Mouse (Mus musculus) stomach, postnatal 0 days (tissue): ENCODE data around the gene Dnah10. TPM values are rescaled to one million over a fixed set of nuclear protein-coding genes. Genes with fewer than 3 reads are reported as not detected.

Experiments used
- ATAC-seq: fragments of 200-750 bp; cut with Nextera tagmentation; 2 replicates; pipeline ENCODE4 v1.8.0; 2017; ENCODE audit not compliant: low FRiP score, low TSS enrichment
- DNase-seq: peaks from one replicate; pipeline ENCODE4 v3.0.0-alpha.2; 2016; ENCODE audit warnings: low spot score
- H3K27ac ChIP-seq: fragments of 300-500 bp; sonication (generic); replicated peaks from 2 replicates; pipeline ENCODE4 v1.5.1; 2014; ENCODE audit warnings: mild to moderate bottlenecking, control low read depth
- H3K27me3 ChIP-seq: fragments of 300-500 bp; sonication (generic); 2 replicates; pipeline ENCODE4 v1.6.1; 2014; ENCODE audit warnings: low read length; ENCODE audit not compliant: control insufficient read depth, insufficient read depth
- H3K36me3 ChIP-seq: fragments of 300-500 bp; sonication (generic); 2 replicates; pipeline ENCODE4 v1.6.1; 2014; ENCODE audit warnings: low read length, mixed read lengths; ENCODE audit not compliant: control insufficient read depth, insufficient read depth
- H3K4me1 ChIP-seq: fragments of 300-500 bp; sonication (generic); replicated peaks from 2 replicates; pipeline ENCODE4 v1.6.1; 2014; ENCODE audit warnings: antibody characterized with exemption; ENCODE audit not compliant: control insufficient read depth, insufficient read depth
- H3K4me2 ChIP-seq: fragments of 300-500 bp; sonication (generic); replicated peaks from 2 replicates; pipeline ENCODE4 v1.6.1; 2014; ENCODE audit warnings: low read depth, mild to moderate bottlenecking, control low read depth, moderate library complexity
- H3K4me3 ChIP-seq: fragments of 300-500 bp; sonication (generic); 2 replicates; pipeline ENCODE4 v1.5.1; 2014; ENCODE audit warnings: low read depth, low read length, control low read depth
- H3K9ac ChIP-seq: fragments of 300-500 bp; sonication (generic); 2 replicates; pipeline ENCODE4 v1.6.1; 2014; ENCODE audit warnings: mild to moderate bottlenecking, low read length, control low read depth, mixed read lengths
- H3K9me3 ChIP-seq: fragments of 300-500 bp; sonication (generic); 2 replicates; pipeline ENCODE4 v1.6.1; 2016; ENCODE audit warnings: low read length; ENCODE audit not compliant: control insufficient read depth
- CTCF ChIP-seq: IDR thresholded peaks from 2 replicates; pipeline ENCODE4 v1.5.1; 2016; ENCODE audit warnings: antibody characterized with exemption, low read depth, mild to moderate bottlenecking, moderate library complexity
- EP300 ChIP-seq: optimal IDR thresholded peaks from 2 replicates; pipeline ENCODE3; 2016; ENCODE audit warnings: antibody characterized with exemption
- WGBS: fragments of 180-500 bp; shearing (Covaris S2); extraction: QIAGEN DNeasy Blood & Tissue Kit; methylation state at CpG from one replicate; pipeline ENCODE4 v1.1.7; 2014; 5-methylcytosine and 5-hydroxymethylcytosine counted together
- polyA plus RNA-seq: library from polyadenylated mRNA; unstranded; fragments of >200 nt; fragmentation: Nextera tagmentation; extraction: Ambion mirVana; gene quantifications from 2 replicates; pipeline ENCODE4 v1.2.1, GENCODE M21; 2015

Gene Dnah10
- polyA plus RNA-seq, 1 experiment from 2014 or later: 0.10 TPM

DNA sequence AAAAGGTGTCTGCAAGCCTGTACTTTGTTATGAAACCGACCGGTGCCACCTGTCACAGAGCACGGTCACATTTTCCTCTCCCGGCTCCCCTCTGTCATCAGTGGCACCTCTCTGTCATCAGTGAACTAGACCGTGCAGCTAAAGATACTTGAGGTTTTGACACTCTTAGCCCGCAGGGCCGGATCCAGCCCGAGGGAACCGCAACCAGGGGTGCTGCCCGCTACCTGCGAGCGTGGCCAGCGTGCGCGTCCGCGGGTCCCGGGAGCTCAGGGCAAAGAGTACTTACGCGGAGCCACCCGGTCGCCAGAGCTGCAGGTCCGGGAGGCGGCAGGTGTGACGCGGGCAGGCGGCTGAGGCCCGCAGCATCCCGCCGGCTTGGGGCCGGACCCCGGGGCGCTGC lies 136.6 kb downstream of the Dnah10 start:
- peak; percentile 32 for DNase-seq
- 0 out of 2 replicates have a peak, but pooled peaks have one; percentile 0 for ATAC-seq
- no peak overlapping the region for H3K27ac ChIP-seq
- no peaks in the 10 kb centered on the region for H3K36me3 ChIP-seq
- peaks cover 6% of the 10 kb centered on the region for H3K4me1 ChIP-seq
- no peak for TF ChIP-seq EP300
- no peak for TF ChIP-seq CTCF
- peak overlapping the region; percentile 48 for H3K9ac ChIP-seq
- H3K4me3 ChIP-seq: peak overlapping the region; percentile 92
- H3K4me2 ChIP-seq: peak overlapping the region; percentile 71
- H3K9me3 ChIP-seq: no peaks in the 10 kb centered on the region
- H3K27me3 ChIP-seq: no peaks in the 10 kb centered on the region
- 1% methylated on average over 31 of the region's 33 CpGs for WGBS

DNA sequence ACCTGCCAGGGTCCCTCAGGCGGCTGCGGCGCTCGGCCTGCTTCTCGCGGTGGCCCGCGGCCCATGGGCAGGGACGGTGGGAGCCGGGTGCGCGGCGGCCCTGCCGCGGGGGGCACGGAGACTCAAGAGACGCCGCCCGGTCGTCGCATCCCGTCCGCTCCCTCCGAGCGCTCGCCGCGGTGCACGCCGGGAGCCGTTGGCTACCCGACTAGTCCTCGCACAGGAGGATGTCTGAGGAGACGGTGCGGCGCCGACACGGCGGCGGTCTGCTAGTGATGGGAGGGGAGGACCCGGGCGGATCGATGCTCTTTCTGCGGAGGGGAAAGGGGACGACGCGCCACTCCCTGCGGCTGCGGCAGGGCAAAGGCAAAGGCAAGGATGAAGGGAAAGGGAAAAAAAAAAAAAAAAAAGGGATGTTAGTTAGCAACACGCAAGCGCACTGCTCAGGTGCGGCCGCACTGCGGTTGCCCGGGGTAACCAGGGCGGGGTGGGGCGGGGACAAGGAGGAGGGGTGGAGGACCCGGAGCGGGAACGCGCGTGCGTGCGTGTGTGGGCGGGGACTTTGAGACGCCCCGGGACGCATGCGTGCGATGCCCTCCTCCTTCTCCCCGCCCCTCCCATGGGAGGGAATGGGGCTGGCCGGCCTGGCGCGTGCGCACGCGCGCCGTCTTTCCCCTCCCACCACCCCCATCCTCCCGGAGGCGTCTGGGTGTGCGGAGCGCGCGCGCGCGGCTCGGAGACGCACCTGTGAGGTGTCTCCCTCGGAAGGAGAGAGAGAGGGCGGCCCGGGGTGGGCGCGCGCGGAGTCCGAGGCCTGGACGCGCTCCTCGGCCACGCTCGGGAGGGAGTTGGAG lies 137.4 kb downstream of the Dnah10 start, which contains the start of the genes Ccdc92 and Zfp664:
Gene Ccdc92 (minus strand): TSS at position 412 of the 854 bp plus-strand sequence.
Gene Zfp664 (plus strand): TSS at position 679 of the 854 bp plus-strand sequence.
- peak within 1 kb of the TSS; percentile 79 for H3K9ac ChIP-seq
- under 1% methylated on average over 80 of the region's 103 CpGs for WGBS
- ATAC-seq (peak; percentile 95), DNase-seq (peak; percentile 100)
- no peaks in the 10 kb centered on the region for H3K9me3 ChIP-seq
- H3K27ac ChIP-seq: peak within 1 kb of the TSS; percentile 85
- peak within 1 kb of the TSS; percentile 71 for H3K4me2 ChIP-seq
- H3K36me3 ChIP-seq: no peaks in the 10 kb centered on the region
- TF ChIP-seq CTCF (no peak), EP300 (no peak)
- H3K27me3 ChIP-seq: no peaks in the 10 kb centered on the region
- peaks cover 6% of the 10 kb centered on the region for H3K4me1 ChIP-seq
- H3K4me3 ChIP-seq: peak within 1 kb of the TSS; percentile 92

DNA sequence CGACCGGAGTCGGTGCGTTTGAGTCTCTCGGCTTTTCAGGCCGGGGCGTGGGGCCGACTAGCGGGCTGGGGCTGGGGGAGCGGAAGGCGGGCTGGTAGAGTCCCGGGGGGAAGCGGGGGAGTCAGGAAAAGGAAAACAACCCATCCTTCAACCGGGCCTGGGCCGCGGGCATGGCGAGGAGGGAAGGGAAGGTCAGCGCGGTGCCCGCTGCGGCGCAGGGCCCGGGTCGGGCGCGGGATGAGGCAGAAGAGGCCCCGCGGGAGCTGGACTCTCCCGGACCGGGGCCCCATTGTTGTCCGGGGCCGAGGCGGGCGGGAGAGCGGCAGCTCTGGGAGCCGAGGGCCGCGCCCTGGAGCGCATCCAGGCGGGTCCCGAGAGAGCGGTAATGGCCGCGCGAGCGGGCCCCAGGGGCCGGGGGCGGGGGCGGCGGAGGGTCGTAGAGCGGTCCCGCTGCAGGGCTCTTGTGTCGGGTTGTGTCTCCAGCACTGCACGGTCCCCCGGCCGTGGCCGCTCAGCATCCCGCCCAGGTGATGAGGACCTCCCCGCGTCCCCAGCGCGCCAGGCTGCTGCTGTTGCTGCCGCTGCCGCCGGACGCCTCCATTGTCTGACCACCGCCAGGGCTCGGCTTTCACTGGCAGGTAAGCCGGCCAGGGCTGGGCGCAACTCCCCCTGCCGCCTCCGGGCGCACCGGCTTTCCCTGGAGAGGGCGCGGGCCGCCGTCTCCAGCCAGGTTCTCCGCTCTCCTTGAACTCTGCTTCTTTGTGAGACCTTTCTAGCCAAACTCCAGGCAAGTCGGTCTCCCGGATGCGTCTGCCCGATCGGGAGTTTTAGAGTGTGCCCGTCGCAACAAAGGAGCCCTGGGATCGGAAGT lies 138.2 kb downstream of the Dnah10 start:
- Histone ChIP-seq H3K36me3 (0 out of 2 replicates have a peak, but pooled peaks cover 2% of the 10 kb centered on the region), H3K4me2 (peak overlapping the region; percentile 71), H3K4me1 (peaks cover 6% of the 10 kb centered on the region), H3K27me3 (no peaks in the 10 kb centered on the region), H3K9ac (peak overlapping the region; percentile 79), H3K4me3 (peak overlapping the region; percentile 92), H3K9me3 (no peaks in the 10 kb centered on the region), H3K27ac (peak overlapping the region; percentile 85)
- no peak for TF ChIP-seq EP300
- peak; percentile 31; the same call in 1 of the 2 replicates for TF ChIP-seq CTCF
- ATAC-seq (peak; percentile 53), DNase-seq (peak; percentile 74)
- under 1% methylated on average over 63 of the region's 88 CpGs for WGBS

DNA sequence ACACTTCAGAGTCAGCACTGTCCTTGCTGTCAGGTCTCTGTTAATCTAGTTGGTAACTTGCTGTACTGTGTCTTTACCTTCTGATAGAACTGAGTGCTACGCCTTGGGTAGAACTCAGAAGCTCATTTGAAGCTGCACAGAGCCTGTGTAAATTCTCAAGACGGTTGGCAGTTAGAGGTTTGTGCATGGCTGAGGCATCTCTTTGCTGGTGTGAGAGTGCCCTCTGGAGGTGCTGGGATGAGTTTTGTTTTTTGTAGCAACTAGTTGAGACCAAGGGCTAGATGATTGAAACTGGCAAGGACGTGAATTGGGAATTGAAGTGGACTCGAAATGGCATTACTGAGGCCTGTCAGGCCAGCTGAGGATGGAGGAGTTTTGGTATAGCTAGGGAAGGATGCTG lies 144.1 kb downstream of the Dnah10 start:
- Histone ChIP-seq H3K9me3 (no peaks in the 10 kb centered on the region), H3K4me1 (peaks cover 10% of the 10 kb centered on the region), H3K4me3 (no peak overlapping the region), H3K36me3 (0 out of 2 replicates have a peak, but pooled peaks cover 2% of the 10 kb centered on the region), H3K4me2 (no peak overlapping the region), H3K27me3 (no peaks in the 10 kb centered on the region), H3K27ac (no peak overlapping the region), H3K9ac (no peak overlapping the region)
- WGBS: 30% methylated on average over 4 of the region's 4 CpGs
- TF ChIP-seq CTCF (peak; percentile 89), EP300 (no peak)
- DNase-seq: peak; percentile 74
- ATAC-seq: peak; percentile 49; the same call in 1 of the 2 replicates

DNA sequence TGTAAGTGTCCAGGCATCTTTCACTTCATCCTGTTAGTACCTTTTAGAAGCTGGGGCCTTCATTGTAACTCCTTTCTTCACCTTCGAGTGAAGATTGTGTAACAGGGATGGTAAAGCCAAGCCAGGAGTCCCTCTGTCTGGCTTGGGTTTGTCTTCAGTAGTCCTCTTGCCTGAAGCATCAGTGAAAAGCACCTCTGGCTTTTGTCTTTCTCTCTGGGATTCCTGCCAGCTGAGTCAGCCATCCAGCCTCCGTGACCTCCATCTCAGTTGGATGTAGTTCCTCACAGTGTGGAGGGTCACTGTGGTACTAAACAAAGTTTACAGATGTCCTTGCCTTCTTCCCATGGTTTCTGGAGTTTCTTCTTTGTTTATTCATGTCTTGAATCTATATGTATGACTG lies 147.1 kb downstream of the Dnah10 start:
- no peak for ATAC-seq
- Histone ChIP-seq H3K9ac (no peak overlapping the region), H3K4me2 (no peak overlapping the region), H3K9me3 (no peaks in the 10 kb centered on the region), H3K4me1 (peaks cover 10% of the 10 kb centered on the region), H3K4me3 (no peak overlapping the region), H3K27me3 (no peaks in the 10 kb centered on the region), H3K36me3 (0 out of 2 replicates have a peak, but pooled peaks cover 2% of the 10 kb centered on the region), H3K27ac (peak overlapping the region; percentile 18; the same call in 1 of the 2 replicates)
- WGBS: 25% methylated on average over 2 of the region's 2 CpGs
- TF ChIP-seq CTCF (no peak), EP300 (no peak)
- no peak for DNase-seq
